Mouse (Mus musculus) CH12.LX (cell line): ENCODE results near the gene Col1a2.

Experiments used
- CHD1 ChIP-seq: IDR thresholded peaks from 2 replicates; pipeline ENCODE4 v1.6.1; 2012; ENCODE audit warnings: low read depth, low read length, improper control_type of control experiment, inconsistent platforms
- CHD2 ChIP-seq: IDR thresholded peaks from 2 replicates; pipeline ENCODE4 v1.6.1; 2011; ENCODE audit warnings: low read length, improper control_type of control experiment
- CTCF ChIP-seq, 2 experiments: IDR thresholded peaks in 1 of 2; conservative IDR thresholded peaks in 1 of 2; 2 replicates each; pipeline ENCODE4 v1.5.1; 2011 to 2012; ENCODE audit warnings: low read depth in 2 of 2, low read length in 2 of 2, improper control_type of control experiment in 1 of 2, inconsistent platforms in 1 of 2, mild to moderate bottlenecking in 1 of 2, moderate library complexity in 1 of 2
- EP300 ChIP-seq: IDR thresholded peaks from 2 replicates; pipeline ENCODE4 v1.6.1; 2011; ENCODE audit warnings: low read length, improper control_type of control experiment
- MAFK ChIP-seq: IDR thresholded peaks from 2 replicates; pipeline ENCODE4 v1.6.1; 2011; ENCODE audit warnings: low read length, improper control_type of control experiment; ENCODE audit not compliant: insufficient replicate concordance
- MAX ChIP-seq: IDR thresholded peaks from 2 replicates; pipeline ENCODE4 v1.6.1; 2011; ENCODE audit warnings: low read length, improper control_type of control experiment
- MEF2A ChIP-seq: IDR thresholded peaks from 2 replicates; pipeline ENCODE4 v1.6.1; 2014; ENCODE audit warnings: low read depth, mild to moderate bottlenecking, inconsistent platforms, low read length, improper control_type of control experiment, borderline replicate concordance
- NELFE ChIP-seq: IDR thresholded peaks from 2 replicates; pipeline ENCODE4 v1.6.1; 2011; ENCODE audit warnings: low read depth, low read length, improper control_type of control experiment
- POLR2A ChIP-seq: IDR thresholded peaks from 2 replicates; pipeline ENCODE4 v1.6.1; 2011; ENCODE audit warnings: low read depth, mild to moderate bottlenecking, improper control_type of control experiment, low read length
- POLR2AphosphoS2 ChIP-seq: IDR thresholded peaks from 2 replicates; pipeline ENCODE4 v1.6.1; 2011; ENCODE audit warnings: low read depth, low read length, improper control_type of control experiment
- USF1 ChIP-seq: IDR thresholded peaks from 2 replicates; pipeline ENCODE4 v1.6.1; 2014; ENCODE audit warnings: low read depth, mild to moderate bottlenecking, inconsistent platforms, low read length, improper control_type of control experiment

DNA sequence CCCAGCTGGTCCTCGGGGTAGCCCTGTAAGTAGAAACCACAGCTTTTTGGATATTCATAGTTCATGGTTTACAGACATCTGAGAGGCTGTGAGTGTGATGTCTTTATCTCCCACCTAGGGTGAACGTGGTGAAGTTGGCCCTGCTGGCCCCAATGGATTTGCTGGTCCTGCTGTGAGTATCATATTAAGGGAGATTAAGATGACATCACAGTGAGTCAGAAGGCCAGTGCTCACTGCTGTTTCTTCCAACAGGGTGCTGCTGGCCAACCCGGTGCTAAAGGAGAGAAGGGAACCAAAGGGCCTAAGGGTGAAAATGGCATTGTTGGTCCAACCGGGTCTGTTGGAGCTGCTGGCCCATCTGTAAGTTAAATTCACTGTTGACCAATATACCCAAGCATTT is 26.4 kb downstream of the Col1a2 start:
- no peak for TF ChIP-seq CTCF (conservative IDR thresholded peaks at IDR 0.05 in 1 of 2, IDR thresholded peaks at IDR 0.05 in 1 of 2; ENCODE audit: low read depth in 2 of 2, low read length in 2 of 2)
- no peak for TF ChIP-seq EP300
- no peak for TF ChIP-seq USF1
- no peak for TF ChIP-seq MEF2A
- no peak for TF ChIP-seq CHD1
- TF ChIP-seq MAFK = no peak
- TF ChIP-seq POLR2A = no peak
- TF ChIP-seq NELFE = no peak
- no peak for TF ChIP-seq CHD2
- TF ChIP-seq MAX = no peak
- no peak for TF ChIP-seq POLR2AphosphoS2
